Mouse (Mus musculus): ENCODE measurements around the gene Nmral1. TPM values are rescaled to one million over a fixed set of nuclear protein-coding genes. Genes with fewer than 3 reads are reported as not detected.

Nmral1 gene
- polyA plus RNA-seq (2015; fragmentation: Nextera tagmentation; extraction: Ambion mirVana) = 20.7 and 23.2 TPM in 2 replicates

GRCm38 (mm10) chr16:4718753-4719518, at the start of gene Nmral1:
TSS of gene Nmral1 (minus strand) at chr16:4719356.

GRCm38 (mm10) chr16:4725780-4726527, 6.8 kb upstream of the Nmral1 start, which contains the start of gene Hmox2:
TSS of gene Hmox2 (plus strand) at chr16:4726361.

GRCm38 (mm10) chr16:4679121-4680018, 39.8 kb downstream of the Nmral1 start, which contains the start of gene Coro7:
TSS of gene Coro7 (minus strand) at chr16:4679777.

Other genes starting within 250 kb of the Nmral1 start
- gene Srl, start 177.5 kb downstream of the Nmral1 start, polyA plus RNA-seq (2015; fragmentation: Nextera tagmentation; extraction: Ambion mirVana) = 4.1 and 5.3 TPM in 2 replicates
- gene Tfap4, start 159.5 kb downstream of the Nmral1 start, polyA plus RNA-seq (2015; fragmentation: Nextera tagmentation; extraction: Ambion mirVana) = 9.4 and 9.6 TPM in 2 replicates
- gene Glis2, start 124.6 kb downstream of the Nmral1 start, polyA plus RNA-seq (2015; fragmentation: Nextera tagmentation; extraction: Ambion mirVana) = 31.0 and 33.8 TPM in 2 replicates
- gene Pam16, start 94.4 kb downstream of the Nmral1 start, polyA plus RNA-seq (2015; fragmentation: Nextera tagmentation; extraction: Ambion mirVana) = 137 and 182 TPM in 2 replicates
- gene Vasn, start 79.4 kb downstream of the Nmral1 start, polyA plus RNA-seq (2015; fragmentation: Nextera tagmentation; extraction: Ambion mirVana) = 12.7 and 21.1 TPM in 2 replicates
- 37.4 and 74.1 TPM in 2 replicates for gene Dnaja3, start 79.4 kb downstream of the Nmral1 start, polyA plus RNA-seq (2015; fragmentation: Nextera tagmentation; extraction: Ambion mirVana)
- 9.9 and 10.5 TPM in 2 replicates for gene Coro7, start 39.6 kb downstream of the Nmral1 start, polyA plus RNA-seq (2015; fragmentation: Nextera tagmentation; extraction: Ambion mirVana)
- 92.9 and 106 TPM in 2 replicates for gene Hmox2, start 7.0 kb upstream of the Nmral1 start, polyA plus RNA-seq (2015; fragmentation: Nextera tagmentation; extraction: Ambion mirVana)
- gene Cdip1, start 70.9 kb upstream of the Nmral1 start, polyA plus RNA-seq (2015; fragmentation: Nextera tagmentation; extraction: Ambion mirVana) = 59.6 and 97.5 TPM in 2 replicates
- 0.26 and 0.35 TPM in 2 replicates for gene 4930562C15Rik, start 116.1 kb upstream of the Nmral1 start, polyA plus RNA-seq (2015; fragmentation: Nextera tagmentation; extraction: Ambion mirVana)
- gene Ubald1, start 161.0 kb upstream of the Nmral1 start, polyA plus RNA-seq (2015; fragmentation: Nextera tagmentation; extraction: Ambion mirVana) = 25.1 and 27.9 TPM in 2 replicates
- gene Mgrn1, start 166.9 kb upstream of the Nmral1 start, polyA plus RNA-seq (2015; fragmentation: Nextera tagmentation; extraction: Ambion mirVana) = 37.9 and 52.2 TPM in 2 replicates
- 136 and 156 TPM in 2 replicates for gene Nudt16l1, start 219.4 kb upstream of the Nmral1 start, polyA plus RNA-seq (2015; fragmentation: Nextera tagmentation; extraction: Ambion mirVana)
- 25.6 and 34.4 TPM in 2 replicates for gene Anks3, start 244.8 kb upstream of the Nmral1 start, polyA plus RNA-seq (2015; fragmentation: Nextera tagmentation; extraction: Ambion mirVana)

Data from adrenal gland, postnatal 0 days (tissue).